Mouse (Mus musculus) telencephalon, adult 2 months (tissue): ENCODE results near the gene Lcat.

Source experiments
- DNase-seq: peaks from one replicate; pipeline ENCODE4 v3.0.0-alpha.2; 2011; ENCODE audit warnings: low read depth, low spot score

Lcat gene

GRCm38 (mm10) chr8:105949350-105949749, 6.2 kb upstream of the Lcat start:
- no peak for DNase-seq

- no peak for DNase-seq
Measured at GRCm38 (mm10) chr8:105942542-105942941, 640 bp downstream of the Lcat start.

GRCm38 (mm10) chr8:105942026-105942425, 1.2 kb downstream of the Lcat start:
- no peak for DNase-seq

GRCm38 (mm10) chr8:105938306-105938669, 4.9 kb downstream of the Lcat start, which contains the start of gene Psmb10:
Gene Psmb10, minus strand, starts transcription at chr8:105938444.
- no peak for DNase-seq

- DNase-seq = no peak
Measured at GRCm38 (mm10) chr8:105937496-105938305, 5.5 kb downstream of the Lcat start.

GRCm38 (mm10) chr8:105936866-105937475, 6.2 kb downstream of the Lcat start:
- peak; percentile 89 for DNase-seq

- DNase-seq = no peak
Measured at GRCm38 (mm10) chr8:105935863-105936603, 7.1 kb downstream of the Lcat start.

- DNase-seq = no peak
Measured at GRCm38 (mm10) chr8:105935105-105935504, 8.1 kb downstream of the Lcat start.

- DNase-seq = no peak
Measured at GRCm38 (mm10) chr8:105933762-105934161, 9.4 kb downstream of the Lcat start, which contains the start of gene Ctrl. Gene Ctrl, minus strand, starts transcription at chr8:105933862.

GRCm38 (mm10) chr8:105932525-105932924, 10.7 kb downstream of the Lcat start:
- no peak for DNase-seq

- DNase-seq = peak; percentile 81
Measured at GRCm38 (mm10) chr8:105931271-105931670, 11.9 kb downstream of the Lcat start.

GRCm38 (mm10) chr8:105930602-105931001, 12.6 kb downstream of the Lcat start:
- DNase-seq = no peak

GRCm38 (mm10) chr8:105925123-105925522, 18.1 kb downstream of the Lcat start:
- DNase-seq = no peak

- DNase-seq = no peak
Measured at GRCm38 (mm10) chr8:105919390-105919789, 23.8 kb downstream of the Lcat start.

GRCm38 (mm10) chr8:105900941-105901616, 42.1 kb downstream of the Lcat start:
- DNase-seq = no peak

GRCm38 (mm10) chr8:105900180-105900940, 42.8 kb downstream of the Lcat start, which contains the start of gene Pskh1:
Gene Pskh1, plus strand, starts transcription at chr8:105900441.
- peak; percentile 87 for DNase-seq

- no peak for DNase-seq
Measured at GRCm38 (mm10) chr8:105897801-105898480, 45.2 kb downstream of the Lcat start.

GRCm38 (mm10) chr8:105893339-105893738, 49.8 kb downstream of the Lcat start, which contains the start of gene Nrn1l:
Gene Nrn1l, plus strand, starts transcription at chr8:105893567.
- no peak for DNase-seq

- no peak for DNase-seq
Measured at GRCm38 (mm10) chr8:105892432-105892831, 50.8 kb downstream of the Lcat start.

GRCm38 (mm10) chr8:105890870-105891269, 52.3 kb downstream of the Lcat start:
- no peak for DNase-seq
